Mouse (Mus musculus): Measurements from ENCODE around the gene Ptges3. TPM values are rescaled to one million over a fixed set of nuclear protein-coding genes. Genes with fewer than 3 reads are reported as not detected.

The Ptges3 gene
- 268 and 285 TPM in 2 replicates for polyA plus RNA-seq (2015; fragmentation: Nextera tagmentation; extraction: Ambion mirVana)

GRCm38 (mm10) chr10:128058601-128059151 lies at the start of gene Ptges3:
Gene Ptges3 (plus strand): TSS chr10:128058954.

GRCm38 (mm10) chr10:128015068-128015934 lies 43.5 kb upstream of the Ptges3 start, which contains the start of gene Prim1:
Gene Prim1 (plus strand): TSS chr10:128015168.

DNA sequence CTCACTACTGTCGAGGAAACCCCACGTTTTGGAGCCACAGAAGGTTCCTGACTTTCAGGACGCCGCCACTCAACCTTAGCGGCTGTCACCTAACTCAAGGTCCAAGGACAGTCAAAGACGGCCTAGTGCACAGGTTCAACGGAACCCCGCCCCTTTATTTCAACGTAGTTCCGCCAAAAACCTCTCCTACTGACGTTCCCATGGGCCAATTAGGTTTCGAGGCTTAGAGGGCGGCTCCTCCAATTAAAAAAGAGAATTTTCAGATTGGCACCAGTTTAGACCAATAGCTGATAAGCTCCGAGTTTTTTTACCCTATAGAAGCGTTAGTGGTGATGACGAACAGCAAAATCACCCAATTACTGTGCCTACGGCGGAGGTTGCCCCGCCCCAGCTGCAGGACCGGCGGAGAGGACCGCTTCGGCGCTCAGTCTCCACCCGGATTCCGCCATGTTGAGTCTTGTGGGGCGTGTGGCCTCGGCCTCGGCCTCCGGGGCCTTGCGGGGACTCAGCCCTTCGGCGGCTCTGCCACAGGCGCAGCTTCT lies 24.2 kb downstream of the Ptges3 start, which contains the start of gene Atp5b:
Gene Atp5b (plus strand): TSS at position 394 of the 542 bp plus-strand sequence.

DNA sequence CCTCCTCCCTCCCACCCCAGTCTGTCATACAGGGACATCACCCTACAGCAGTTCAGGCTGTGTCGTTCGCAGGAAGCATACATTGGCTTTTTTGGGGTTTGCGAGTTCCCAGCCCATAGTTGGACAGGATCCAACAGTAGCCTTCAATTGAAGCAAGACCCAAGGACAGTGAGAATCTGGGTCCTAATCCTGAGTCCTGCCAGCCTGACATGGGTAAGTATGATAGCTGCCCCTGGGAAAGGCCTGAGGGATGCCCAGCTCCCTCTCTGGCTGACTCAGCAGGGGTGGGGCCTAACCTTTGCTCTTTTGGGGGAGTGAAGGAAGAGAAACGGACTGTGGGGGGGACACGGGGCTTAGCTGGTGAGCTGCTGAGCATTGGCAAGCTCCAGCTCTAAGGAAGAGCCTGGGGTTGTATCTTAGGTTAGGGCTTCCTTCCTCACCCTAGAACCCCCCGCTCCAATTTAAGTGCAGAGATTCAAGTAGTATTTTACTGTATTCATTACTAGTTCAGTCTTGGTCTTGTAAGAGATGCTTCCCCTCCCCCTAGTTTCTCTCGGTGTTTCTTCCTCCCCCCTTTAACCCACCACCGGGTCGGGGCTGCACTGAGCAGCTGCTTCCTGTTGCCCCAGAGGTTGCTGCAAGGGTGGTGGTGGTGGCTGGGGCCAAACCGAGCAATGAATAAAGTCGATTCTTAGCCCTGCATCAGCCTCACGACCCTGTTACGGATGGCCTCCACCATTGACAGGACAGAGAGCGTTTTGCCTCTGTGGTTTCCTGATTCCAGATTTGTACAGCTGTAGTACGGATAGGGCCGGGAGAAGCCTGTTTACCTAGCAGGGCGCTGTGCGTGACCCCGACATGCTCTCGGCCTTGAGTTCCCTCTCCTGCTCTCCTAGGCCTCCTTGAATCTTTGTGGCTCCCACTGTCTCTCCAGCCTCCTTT lies 33.1 kb downstream of the Ptges3 start, which contains the start of gene Baz2a:
Gene Baz2a (plus strand): TSS at position 14 of the 942 bp plus-strand sequence.

MicroRNAs encoded within 50 kb of the gene (microRNA counts, 519-probe panel; counts per million panel counts)
- microRNA mmu-miR-677 = 88.3 counts per million

Other genes starting within 250 kb of the Ptges3 start
- not detected in 2 replicates for gene Rdh19, start 209.0 kb upstream of the Ptges3 start, polyA plus RNA-seq (2015; fragmentation: Nextera tagmentation; extraction: Ambion mirVana)
- gene Rdh16f2, start 192.5 kb upstream of the Ptges3 start, polyA plus RNA-seq (2015; fragmentation: Nextera tagmentation; extraction: Ambion mirVana) = not detected in 2 replicates
- 0.10 TPM in 2 replicates for gene Rdh7, start 170.1 kb upstream of the Ptges3 start, polyA plus RNA-seq (2015; fragmentation: Nextera tagmentation; extraction: Ambion mirVana)
- not detected in 2 replicates for gene Sdr9c7, start 160.4 kb upstream of the Ptges3 start, polyA plus RNA-seq (2015; fragmentation: Nextera tagmentation; extraction: Ambion mirVana)
- gene Hsd17b6, start 51.3 kb upstream of the Ptges3 start, polyA plus RNA-seq (2015; fragmentation: Nextera tagmentation; extraction: Ambion mirVana) = not detected in 2 replicates
- gene Prim1, start 43.8 kb upstream of the Ptges3 start, polyA plus RNA-seq (2015; fragmentation: Nextera tagmentation; extraction: Ambion mirVana) = 74.6 and 83.5 TPM in 2 replicates
- 537 and 542 TPM in 2 replicates for gene Naca, start 23.4 kb upstream of the Ptges3 start, polyA plus RNA-seq (2015; fragmentation: Nextera tagmentation; extraction: Ambion mirVana)
- gene Atp5b, start 24.3 kb downstream of the Ptges3 start, polyA plus RNA-seq (2015; fragmentation: Nextera tagmentation; extraction: Ambion mirVana) = 1,326 and 1,411 TPM in 2 replicates
- 8.9 and 9.9 TPM in 2 replicates for gene Baz2a, start 32.6 kb downstream of the Ptges3 start, polyA plus RNA-seq (2015; fragmentation: Nextera tagmentation; extraction: Ambion mirVana)
- gene Rbms2, start 121.3 kb downstream of the Ptges3 start, polyA plus RNA-seq (2015; fragmentation: Nextera tagmentation; extraction: Ambion mirVana) = 7.7 and 11.5 TPM in 2 replicates
- 0.90 and 1.2 TPM in 2 replicates for gene Gls2, start 135.5 kb downstream of the Ptges3 start, polyA plus RNA-seq (2015; fragmentation: Nextera tagmentation; extraction: Ambion mirVana)
- 14.5 and 15.6 TPM in 2 replicates for gene Spryd4, start 152.9 kb downstream of the Ptges3 start, polyA plus RNA-seq (2015; fragmentation: Nextera tagmentation; extraction: Ambion mirVana)
- not detected in 2 replicates for gene Mip, start 166.9 kb downstream of the Ptges3 start, polyA plus RNA-seq (2015; fragmentation: Nextera tagmentation; extraction: Ambion mirVana)
- gene Timeless, start 173.1 kb downstream of the Ptges3 start, polyA plus RNA-seq (2015; fragmentation: Nextera tagmentation; extraction: Ambion mirVana) = 41.5 and 42.0 TPM in 2 replicates
- 0.27 and 0.45 TPM in 2 replicates for gene Apon, start 195.1 kb downstream of the Ptges3 start, polyA plus RNA-seq (2015; fragmentation: Nextera tagmentation; extraction: Ambion mirVana)
- gene Apof, start 209.7 kb downstream of the Ptges3 start, polyA plus RNA-seq (2015; fragmentation: Nextera tagmentation; extraction: Ambion mirVana) = 0.53 and 0.72 TPM in 2 replicates
- gene Stat2, start 211.6 kb downstream of the Ptges3 start, polyA plus RNA-seq (2015; fragmentation: Nextera tagmentation; extraction: Ambion mirVana) = 10.4 and 11.9 TPM in 2 replicates
- 0.16 TPM in 1 of 2 replicates, not detected in the other for gene Il23a, start 239.8 kb downstream of the Ptges3 start, polyA plus RNA-seq (2015; fragmentation: Nextera tagmentation; extraction: Ambion mirVana)
- gene Pan2, start 244.4 kb downstream of the Ptges3 start, polyA plus RNA-seq (2015; fragmentation: Nextera tagmentation; extraction: Ambion mirVana) = 16.4 and 18.3 TPM in 2 replicates

Data from spleen, postnatal 0 days (tissue).